Mouse (Mus musculus) heart, adult 18-20 months (tissue): ENCODE results near the gene Crybb1. TPM values are rescaled to one million over a fixed set of nuclear protein-coding genes. Genes with fewer than 3 reads are reported as not detected.

Experiments used
- DNase-seq, 2 experiments: peaks; one replicate each; pipeline ENCODE4 v3.0.0; 2021 to 2022; ENCODE audit warnings: mixed read lengths in 1 of 2
- total RNA-seq, 2 experiments: library from RNA; stranded (reverse); gene quantifications; 2 replicates each; pipeline ENCODE4 v1.2.3; 2021

The Crybb1 gene
- total RNA-seq, 2 experiments from 2014 or later, result 2.0 to 3.1 TPM

GRCm38 (mm10) chr5:112237866-112238570, 17.6 kb upstream of the Crybb1 start:
- DNase-seq, result no peak

- no peak for DNase-seq
Observed at GRCm38 (mm10) chr5:112238781-112239482, 16.7 kb upstream of the Crybb1 start.

GRCm38 (mm10) chr5:112240761-112241160, 14.9 kb upstream of the Crybb1 start:
- DNase-seq, result peak; percentile 86 to 94

- no peak for DNase-seq
Observed at GRCm38 (mm10) chr5:112241849-112242248, 13.8 kb upstream of the Crybb1 start.

- peak; percentile 49 to 66 for DNase-seq
Observed at GRCm38 (mm10) chr5:112242361-112242778, 13.2 kb upstream of the Crybb1 start.

- DNase-seq, result no peak
Observed at GRCm38 (mm10) chr5:112243041-112243440, 12.6 kb upstream of the Crybb1 start.

- peak in 1 of 2 experiments; percentile 19 for DNase-seq
Observed at GRCm38 (mm10) chr5:112243539-112244274, 11.9 kb upstream of the Crybb1 start.

GRCm38 (mm10) chr5:112244275-112244562, 11.4 kb upstream of the Crybb1 start:
- no peak for DNase-seq

GRCm38 (mm10) chr5:112244890-112245615, 10.6 kb upstream of the Crybb1 start:
- DNase-seq, result no peak

- DNase-seq, result no peak
Observed at GRCm38 (mm10) chr5:112247399-112247798, 8.2 kb upstream of the Crybb1 start.

GRCm38 (mm10) chr5:112249106-112249505, 6.5 kb upstream of the Crybb1 start:
- no peak for DNase-seq

GRCm38 (mm10) chr5:112252400-112252799, 3.2 kb upstream of the Crybb1 start, which contains the start of gene Cryba4:
TSS of gene Cryba4 (minus strand) at chr5:112252518.
- peak; percentile 67 to 84 for DNase-seq

GRCm38 (mm10) chr5:112253169-112253568, 2.4 kb upstream of the Crybb1 start:
- peak; percentile 55 to 66 for DNase-seq

- peak; percentile 82 to 84 for DNase-seq
Observed at GRCm38 (mm10) chr5:112254282-112254806, 1.3 kb upstream of the Crybb1 start.

- no peak for DNase-seq
Observed at GRCm38 (mm10) chr5:112256457-112256856, 842 bp downstream of the Crybb1 start.

GRCm38 (mm10) chr5:112257896-112258295, 2.3 kb downstream of the Crybb1 start:
- no peak for DNase-seq

- no peak for DNase-seq
Observed at GRCm38 (mm10) chr5:112259862-112260650, 4.4 kb downstream of the Crybb1 start.

- no peak for DNase-seq
Observed at GRCm38 (mm10) chr5:112260818-112261217, 5.2 kb downstream of the Crybb1 start.

- no peak for DNase-seq
Observed at GRCm38 (mm10) chr5:112264099-112264498, 8.5 kb downstream of the Crybb1 start.

- DNase-seq, result no peak
Observed at GRCm38 (mm10) chr5:112265110-112265509, 9.5 kb downstream of the Crybb1 start.

- DNase-seq, result peak; percentile 29 to 66
Observed at GRCm38 (mm10) chr5:112265515-112265914, 9.9 kb downstream of the Crybb1 start.
